Mouse (Mus musculus): ENCODE measurements around the gene Brca1.

GRCm38 (mm10) chr11:101474298-101474697 is 77.5 kb downstream of the Brca1 start:
- TF ChIP-seq CTCF (IDR thresholded peaks at IDR 0.05; ENCODE audit: low read depth): no peak
- TF ChIP-seq EP300 (IDR thresholded peaks at IDR 0.05; ENCODE audit: low read depth): no peak
